In the genomic region with DNA sequence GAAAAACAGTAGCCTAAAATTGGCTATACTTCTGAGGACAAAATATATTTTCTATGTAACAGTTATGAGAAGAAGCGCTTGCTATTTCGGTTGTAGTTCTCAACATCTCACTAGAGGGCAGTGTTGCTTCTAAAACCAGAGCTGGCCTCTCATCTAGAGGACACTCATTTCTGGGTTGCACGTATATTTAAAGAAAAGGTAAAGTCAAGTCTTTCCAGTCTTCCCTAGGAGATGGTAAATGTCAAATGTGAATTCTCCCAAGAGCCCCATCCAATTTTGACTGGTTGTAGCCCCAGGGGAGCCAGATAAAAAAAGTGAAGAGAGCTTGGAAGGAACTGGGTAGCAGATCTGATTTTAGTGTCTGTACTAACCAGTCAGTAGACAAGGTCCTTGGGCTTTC, we compare ENCODE assay signal across 9 mouse cellular contexts. TPM values are rescaled to one million over a fixed set of nuclear protein-coding genes. Genes with fewer than 3 reads are reported as not detected.
DNase-seq lines count a peak whose midpoint lies in the region; ATAC-seq and TF ChIP-seq lines count a peak whose summit lies in the region.
"Had no signal": no experiment of that assay in that cellular context is flagged by ENCODE, and none has a peak within 500 bp of the region (broad histone marks: within the 10 kb centered on the region; RNA-seq: fewer than 3 reads in every experiment).

No protein-coding gene starts in this region.

- H3K27ac ChIP-seq in kidney, postnatal 0 days = no peak overlapping the region
- H3K27ac ChIP-seq in liver, embryonic 11.5 days (ENCODE audit: low read depth, low read length) = no peak overlapping the region
- H3K27ac ChIP-seq in neural tube, embryonic 11.5 days (ENCODE audit: low read depth, low read length) = no peak overlapping the region

- peak; percentile 32 for ATAC-seq in CD4-positive, CD25-positive, alpha-beta regulatory T cell, adult 4 months
- no peak for ATAC-seq in kidney, postnatal 0 days (replicated peaks; ENCODE audit: low FRiP score, low read depth)
- no peak for ATAC-seq in liver, embryonic 11.5 days (replicated peaks; ENCODE audit: low FRiP score)
- ATAC-seq in neural tube, embryonic 11.5 days (ENCODE audit: insufficient read depth, low FRiP score, low TSS enrichment) = no peak

- peaks cover 10% of the 10 kb centered on the region; the same call in 1 of the 2 replicates for H3K4me1 ChIP-seq in kidney, postnatal 0 days (replicated peaks; ENCODE audit: insufficient read depth, low read length)
- peaks cover 3% of the 10 kb centered on the region; the same call in 1 of the 2 replicates for H3K4me1 ChIP-seq in liver, embryonic 11.5 days (replicated peaks; ENCODE audit: control insufficient read depth, insufficient read depth, low read length)
- H3K4me1 ChIP-seq in neural tube, embryonic 11.5 days (ENCODE audit: control insufficient read depth, insufficient read depth, low read length) = 0 out of 2 replicates have a peak, but pooled peaks cover 4% of the 10 kb centered on the region

- 4% methylated on average over 3 of the region's 3 CpGs for WGBS in kidney, postnatal 0 days
- WGBS in liver, embryonic 11.5 days = 3% methylated on average over 3 of the region's 3 CpGs
- WGBS in neural tube, embryonic 11.5 days = 6% methylated on average over 3 of the region's 3 CpGs

- H3K9ac ChIP-seq in kidney, postnatal 0 days (ENCODE audit: low read depth, low read length) = no peak overlapping the region
- no peak overlapping the region for H3K9ac ChIP-seq in liver, embryonic 11.5 days (ENCODE audit: low read depth, low read length)
- no peak overlapping the region for H3K9ac ChIP-seq in neural tube, embryonic 11.5 days (ENCODE audit: low read length)

- no peak overlapping the region for H3K4me3 ChIP-seq in kidney, postnatal 0 days (replicated peaks; ENCODE audit: low read depth, low read length)
- no peak overlapping the region for H3K4me3 ChIP-seq in liver, embryonic 11.5 days (ENCODE audit: low read depth, low read length)
- H3K4me3 ChIP-seq in neural tube, embryonic 11.5 days (ENCODE audit: low read depth, low read length) = no peak overlapping the region

- TF ChIP-seq CTCF in kidney, postnatal 0 days (IDR thresholded peaks at IDR 0.05; ENCODE audit: low read depth) = peak; percentile 90

- no peaks in the 10 kb centered on the region for H3K27me3 ChIP-seq in kidney, postnatal 0 days (ENCODE audit: insufficient read depth, low read length)
- H3K27me3 ChIP-seq in liver, embryonic 11.5 days (replicated peaks; ENCODE audit: control insufficient read depth, insufficient read depth, low read length) = peaks cover 33% of the 10 kb centered on the region
- H3K27me3 ChIP-seq in neural tube, embryonic 11.5 days (ENCODE audit: control insufficient read depth, insufficient read depth, low read length) = no peaks in the 10 kb centered on the region

- no peaks in the 10 kb centered on the region for H3K36me3 ChIP-seq in kidney, postnatal 0 days (ENCODE audit: insufficient read depth, low read length)
- H3K36me3 ChIP-seq in liver, embryonic 11.5 days (ENCODE audit: control insufficient read depth, insufficient read depth, low read length) = no peaks in the 10 kb centered on the region
- H3K36me3 ChIP-seq in neural tube, embryonic 11.5 days (ENCODE audit: control insufficient read depth, insufficient read depth, low read length) = no peaks in the 10 kb centered on the region

- H3K9me3 ChIP-seq in kidney, postnatal 0 days (replicated peaks; ENCODE audit: low read length) = no peaks in the 10 kb centered on the region
- H3K9me3 ChIP-seq in liver, embryonic 11.5 days (ENCODE audit: control insufficient read depth, low read length) = no peaks in the 10 kb centered on the region
- H3K9me3 ChIP-seq in neural tube, embryonic 11.5 days (ENCODE audit: control insufficient read depth, low read length) = no peaks in the 10 kb centered on the region

- peak; percentile 45 for DNase-seq in 3134 (ENCODE audit: extremely low read depth, insufficient read length, low spot score)
- peak; percentile 49 for DNase-seq in cerebellum, adult 11 months
- DNase-seq in gastrocnemius, postnatal 10 days = peak; percentile 31
- peak; percentile 87 for DNase-seq in kidney, postnatal 0 days (ENCODE audit: low spot score)
- DNase-seq in liver, embryonic 11.5 days (ENCODE audit: low spot score) = peak; percentile 36
- peak; percentile 64 for DNase-seq in neural tube, embryonic 11.5 days (ENCODE audit: low spot score)
- DNase-seq in urinary bladder, postnatal 36 days (ENCODE audit: low spot score in 2 of 2) = peak; percentile 26 to 44

- peak overlapping the region; percentile 98; the same call in 1 of the 2 replicates for H3K4me2 ChIP-seq in kidney, postnatal 0 days (ENCODE audit: low read length)
- no peak overlapping the region for H3K4me2 ChIP-seq in liver, embryonic 11.5 days
- H3K4me2 ChIP-seq in neural tube, embryonic 11.5 days (ENCODE audit: low read depth) = no peak overlapping the region

RNA-seq across cellular contexts. Expression of a gene that starts 1.3 kb away (rescaled TPM):
- polyA plus RNA-seq in CD4-positive, CD25-positive, alpha-beta regulatory T cell, adult 4 months (2017; shearing (Covaris generic)) = 1 to 10 TPM; 2.3 to 6.2 TPM
- total RNA-seq in gastrocnemius, postnatal 10 days (2021) = 1 to 10 TPM; 7.4 to 7.7 TPM
- 3.9 and 4.2 TPM in 2 replicates for polyA plus RNA-seq in kidney, postnatal 0 days (2015; fragmentation: Nextera tagmentation; extraction: Ambion mirVana)
- 0.63 and 0.96 TPM in 2 replicates for polyA plus RNA-seq in liver, embryonic 11.5 days (2014; fragmentation: Nextera tagmentation; extraction: Ambion mirVana)
- polyA plus RNA-seq in neural tube, embryonic 11.5 days (2014; fragmentation: Nextera tagmentation; extraction: Ambion mirVana) = 2.6 and 3.1 TPM in 2 replicates

RNA-seq across cellular contexts. Expression of a gene that starts 41.2 kb away (rescaled TPM):
- polyA plus RNA-seq in CD4-positive, CD25-positive, alpha-beta regulatory T cell, adult 4 months (2017; shearing (Covaris generic)) = 1 to 10 TPM in 1 of 2 experiments, under 1 TPM in 1; 0.93 to 1.3 TPM
- total RNA-seq in gastrocnemius, postnatal 10 days (2021) = under 1 TPM in 1 of 2 experiments, not detected in 1; 0.34 TPM
- 0.72 and 1.7 TPM in 2 replicates for polyA plus RNA-seq in kidney, postnatal 0 days (2015; fragmentation: Nextera tagmentation; extraction: Ambion mirVana)
- 0.37 and 1.1 TPM in 2 replicates for polyA plus RNA-seq in liver, embryonic 11.5 days (2014; fragmentation: Nextera tagmentation; extraction: Ambion mirVana)
- polyA plus RNA-seq in neural tube, embryonic 11.5 days (2014; fragmentation: Nextera tagmentation; extraction: Ambion mirVana) = 0.49 TPM in 1 of 2 replicates, not detected in the other
- total RNA-seq: gastrocnemius, postnatal 36 days had no signal

Comparison
In these comparisons a context has a peak if more than half of its experiments do, and no peak if none do; other contexts are left out.
1. DNase-seq: peak in every context shown above with its lines; median percentile 87 in kidney, postnatal 0 days; 64 in neural tube, embryonic 11.5 days; 49 in cerebellum, adult 11 months; 45 in 3134; 36 in liver, embryonic 11.5 days; 35 in urinary bladder, postnatal 36 days; 31 in gastrocnemius, postnatal 10 days.